Mouse (Mus musculus) left cerebral cortex, postnatal 14 days (tissue): ENCODE measurements around the gene Ints14. TPM values are rescaled to one million over a fixed set of nuclear protein-coding genes. Genes with fewer than 3 reads are reported as not detected.
A peak's percentile ranks its signal among the peaks of the same experiment; 100 is the strongest.
"Not testable (repeated sequence)": the region's sequence is repeated elsewhere in the genome, so short reads cannot be mapped to it uniquely, and the experiment has no call there.

Experiments
- DNase-seq, 2 experiments: peaks; one replicate each; pipeline ENCODE4 v3.0.0; 2021 to 2022; ENCODE audit warnings: low spot score in 2 of 2, mixed read lengths in 1 of 2
- intact Hi-C: fragments of 180-260 bp; cut with DNase I; formaldehyde crosslinking; loops from one replicate; pipeline ENCODE4 v1.15.1; 2025
- total RNA-seq, 2 experiments: library from RNA; stranded (reverse); gene quantifications; 2 replicates each; pipeline ENCODE4 v1.2.3; 2021

Gene Ints14
- total RNA-seq, 2 experiments from 2014 or later = 21.5 to 21.8 TPM

GRCm38 (mm10) chr9:65016241-65016977, 55.7 kb downstream of the Ints14 start:
- peak in 1 of 2 experiments; percentile 43 for DNase-seq
- intact Hi-C loops = no loop called here

GRCm38 (mm10) chr9:65016978-65017827, 56.5 kb downstream of the Ints14 start:
- no peak for DNase-seq
- intact Hi-C loops = no loop called here

- intact Hi-C loops = no loop called here
Measured at GRCm38 (mm10) chr9:65017896-65018295, 57.2 kb downstream of the Ints14 start.

GRCm38 (mm10) chr9:65018588-65019121, 58.0 kb downstream of the Ints14 start:
- intact Hi-C loops = no loop called here

More at GRCm38 (mm10) chr9:65017896-65018295, 57.2 kb downstream of the Ints14 start:
- no peak for DNase-seq

GRCm38 (mm10) chr9:65019146-65019545, 58.4 kb downstream of the Ints14 start:
- intact Hi-C loops = no loop called here
- no peak for DNase-seq

More at GRCm38 (mm10) chr9:65018588-65019121, 58.0 kb downstream of the Ints14 start:
- DNase-seq = no peak

GRCm38 (mm10) chr9:65020128-65020527, 59.4 kb downstream of the Ints14 start:
- intact Hi-C loops = no loop called here
- no peak for DNase-seq

GRCm38 (mm10) chr9:65020991-65021886, 60.5 kb downstream of the Ints14 start, which contains the start of gene Hacd3:
Gene Hacd3, minus strand, starts transcription at chr9:65021693.
- DNase-seq = peak; percentile 89 to 90
- intact Hi-C loops = no loop called here

GRCm38 (mm10) chr9:65021887-65022579, 61.3 kb downstream of the Ints14 start:
- no peak for DNase-seq
- intact Hi-C loops = no loop called here

- no peak for DNase-seq
- intact Hi-C loops = no loop called here
Measured at GRCm38 (mm10) chr9:65022580-65023135, 62.0 kb downstream of the Ints14 start.

- intact Hi-C loops = no loop called here
- no peak for DNase-seq
Measured at GRCm38 (mm10) chr9:65023447-65023846, 62.7 kb downstream of the Ints14 start.

- DNase-seq = no peak
- intact Hi-C loops = no loop called here
Measured at GRCm38 (mm10) chr9:65027241-65027640, 66.5 kb downstream of the Ints14 start.

- intact Hi-C loops = no loop called here
- no peak for DNase-seq
Measured at GRCm38 (mm10) chr9:65028313-65028712, 67.6 kb downstream of the Ints14 start.

- intact Hi-C loops = not testable (repeated sequence)
Measured at GRCm38 (mm10) chr9:65031355-65031754, 70.7 kb downstream of the Ints14 start.

GRCm38 (mm10) chr9:65031894-65032268, 71.2 kb downstream of the Ints14 start:
- no peak for DNase-seq
- intact Hi-C loops = no loop called here

More at GRCm38 (mm10) chr9:65031355-65031754, 70.7 kb downstream of the Ints14 start:
- DNase-seq = not testable (repeated sequence)

GRCm38 (mm10) chr9:65032269-65033108, 71.8 kb downstream of the Ints14 start, which contains the start of gene Dpp8:
Gene Dpp8, plus strand, starts transcription at chr9:65032414.
- DNase-seq = peak; percentile 93 to 96
- intact Hi-C loops = no loop called here

GRCm38 (mm10) chr9:65036456-65036855, 75.8 kb downstream of the Ints14 start:
- DNase-seq = peak; percentile 33 to 38

More at GRCm38 (mm10) chr9:65036456-65036855, 75.8 kb downstream of the Ints14 start:
- intact Hi-C loops = no loop called here
